ENCODE assay signal across 8 mouse cellular contexts in genomic region chr2:90583628-90584131, GRCm38 (mm10). TPM values are rescaled to one million over a fixed set of nuclear protein-coding genes. Genes with fewer than 3 reads are reported as not detected.
A peak's percentile ranks its signal among the peaks of the same experiment; 100 is the strongest.
DNase-seq lines count a peak whose midpoint lies in the region; ATAC-seq lines count a peak whose summit lies in the region.

No protein-coding gene starts in this region.

- ATAC-seq in lung, embryonic 16.5 days (ENCODE audit: low read depth) = peak; percentile 19; the same call in 1 of the 2 replicates
- no peak for ATAC-seq in frontal cortex, adult (ENCODE audit: low TSS enrichment)
- no peak for ATAC-seq in forebrain, embryonic 13.5 days

- no peaks in the 10 kb centered on the region for H3K36me3 ChIP-seq in lung, embryonic 16.5 days (ENCODE audit: control insufficient read depth, insufficient read depth, low read length)
- no peaks in the 10 kb centered on the region for H3K36me3 ChIP-seq in forebrain, embryonic 13.5 days (ENCODE audit: poor library complexity, severe bottlenecking)

- no peaks in the 10 kb centered on the region for H3K27me3 ChIP-seq in lung, embryonic 16.5 days (ENCODE audit: control insufficient read depth, insufficient read depth, low read depth, low read length)
- H3K27me3 ChIP-seq in forebrain, embryonic 13.5 days = peaks cover 7% of the 10 kb centered on the region; the same call in 1 of the 2 replicates

- peak overlapping the region; percentile 47 for H3K27ac ChIP-seq in lung, embryonic 16.5 days (ENCODE audit: low read length)
- H3K27ac ChIP-seq in forebrain, embryonic 13.5 days = no peak overlapping the region

- H3K4me2 ChIP-seq in lung, embryonic 16.5 days (ENCODE audit: low read depth, low read length) = no peak overlapping the region
- no peak overlapping the region for H3K4me2 ChIP-seq in forebrain, embryonic 13.5 days

- no peak overlapping the region for H3K4me3 ChIP-seq in lung, embryonic 16.5 days (ENCODE audit: low read length)
- H3K4me3 ChIP-seq in forebrain, embryonic 13.5 days = no peak overlapping the region

- peak; percentile 29 for DNase-seq in cerebellum, adult 11-12 months
- no peak for DNase-seq in cerebellum, adult 11 months
- DNase-seq in spleen, postnatal 4 days (ENCODE audit: low spot score in 2 of 2) = peak; percentile 15 to 57
- no peak for DNase-seq in spleen, postnatal 14 days (ENCODE audit: low spot score in 2 of 2)
- no peak for DNase-seq in left cerebral cortex, postnatal 14 days (ENCODE audit: low spot score in 2 of 2)

- WGBS in lung, embryonic 16.5 days = 22% methylated on average over 5 of the region's 5 CpGs
- 19% methylated on average over 5 of the region's 5 CpGs for WGBS in forebrain, embryonic 13.5 days

- H3K9ac ChIP-seq in lung, embryonic 16.5 days (ENCODE audit: low read length) = no peak overlapping the region
- H3K9ac ChIP-seq in forebrain, embryonic 13.5 days = no peak overlapping the region

- intact Hi-C loops in left cerebral cortex, postnatal 14 days (cut with DNase I) = loop anchor here (5.0 kb wide), 2 partner anchors 34 to 94 kb away; partner anchors contain the start of gene Nup160

- no peaks in the 10 kb centered on the region for H3K9me3 ChIP-seq in lung, embryonic 16.5 days (ENCODE audit: control insufficient read depth, low read length)
- H3K9me3 ChIP-seq in forebrain, embryonic 13.5 days (replicated peaks) = no peaks in the 10 kb centered on the region

- H3K4me1 ChIP-seq in lung, embryonic 16.5 days (replicated peaks; ENCODE audit: control insufficient read depth, insufficient read depth, low read length) = peaks cover 8% of the 10 kb centered on the region
- H3K4me1 ChIP-seq in forebrain, embryonic 13.5 days = peaks cover 12% of the 10 kb centered on the region

RNA-seq across cellular contexts. Expression of gene Ptprj, which starts 3.2 kb away (rescaled TPM):
- 2.7 and 3.1 TPM in 2 replicates for polyA plus RNA-seq in lung, embryonic 16.5 days (2015; fragmentation: Nextera tagmentation; extraction: Ambion mirVana)
- 100 to 1,000 TPM in 1 of 2 experiments, 10 to 100 TPM in 1; 91.2 to 111 TPM for total RNA-seq in left cerebral cortex, postnatal 14 days (2021)
- 2.1 and 2.2 TPM in 2 replicates for polyA plus RNA-seq in forebrain, embryonic 13.5 days (2015; fragmentation: Nextera tagmentation; extraction: Ambion mirVana)

Comparison
In these comparisons a context has a peak if more than half of its experiments do, and no peak if none do; other contexts are left out.
1. DNase-seq: peak in cerebellum, adult 11-12 months (single experiment) and spleen, postnatal 4 days (2 of 2); none in cerebellum, adult 11 months (single experiment), spleen, postnatal 14 days (0 of 2) and left cerebral cortex, postnatal 14 days (0 of 2).